Mouse (Mus musculus): ENCODE results near the gene Ccn5. TPM values are rescaled to one million over a fixed set of nuclear protein-coding genes. Genes with fewer than 3 reads are reported as not detected.

The Ccn5 gene
- not detected for polyA plus RNA-seq (2017; shearing (Covaris generic))

GRCm38 (mm10) chr2:163820607-163821006 is at the start of gene Ccn5:
Gene Ccn5 (plus strand): TSS chr2:163820861.

GRCm38 (mm10) chr2:163853461-163853901 is 32.8 kb downstream of the Ccn5 start, which contains the start of gene Kcnk15:
Gene Kcnk15 (plus strand): TSS chr2:163853651.

Other genes starting within 250 kb of the Ccn5 start
- gene Ttpal, start 218.5 kb upstream of the Ccn5 start, polyA plus RNA-seq (2017; shearing (Covaris generic)): 43.3 TPM
- gene Serinc3, start 175.7 kb upstream of the Ccn5 start, polyA plus RNA-seq (2017; shearing (Covaris generic)): 397 TPM
- 1.8 TPM for gene Pkig, start 162.5 kb upstream of the Ccn5 start, polyA plus RNA-seq (2017; shearing (Covaris generic))
- 12.8 TPM for gene Ada, start 70.6 kb upstream of the Ccn5 start, polyA plus RNA-seq (2017; shearing (Covaris generic))
- gene Kcnk15, start 32.8 kb downstream of the Ccn5 start, polyA plus RNA-seq (2017; shearing (Covaris generic)): not detected
- not detected for gene Rims4, start 97.8 kb downstream of the Ccn5 start, polyA plus RNA-seq (2017; shearing (Covaris generic))
- 143 TPM for gene Ywhab, start 174.1 kb downstream of the Ccn5 start, polyA plus RNA-seq (2017; shearing (Covaris generic))
- 0.80 TPM for gene Pabpc1l, start 204.6 kb downstream of the Ccn5 start, polyA plus RNA-seq (2017; shearing (Covaris generic))
- gene Stk4, start 249.5 kb downstream of the Ccn5 start, polyA plus RNA-seq (2017; shearing (Covaris generic)): 393 TPM

Measured in naive thymus-derived CD4-positive, alpha-beta T cell, adult 5 months (primary cell).